Mouse (Mus musculus): ENCODE measurements at regions not wholly inside any gene's neighbourhood (a gene's known extent, or its start where the extent isn't known, plus 50 kb on each side); places are given as distances from the start of the nearest gene placed in this dataset.
"Not testable (repeated sequence)": the region's sequence is repeated elsewhere in the genome, so short reads cannot be mapped to it uniquely, and the experiment has no call there.

DNA sequence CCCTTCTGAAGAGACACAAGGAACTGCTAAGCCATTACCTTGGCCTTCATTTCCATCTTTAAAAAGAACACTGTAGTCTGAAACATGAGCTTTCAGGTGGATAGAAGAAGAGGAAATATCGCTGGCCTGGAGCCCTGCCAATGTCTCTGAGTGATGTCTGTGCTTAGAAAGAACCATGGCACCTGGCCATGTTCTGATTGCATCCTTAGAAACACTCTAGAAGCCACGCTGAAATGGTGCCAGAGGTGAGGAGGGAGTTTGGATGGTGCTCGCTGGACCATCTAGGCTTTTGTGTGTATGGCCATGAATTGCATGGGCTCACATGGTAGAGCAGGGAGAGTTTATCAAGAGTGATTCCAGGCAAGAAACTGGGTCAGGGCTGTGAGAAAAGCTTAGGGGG is 207.4 kb downstream of the Diras2 start:
- 28% methylated on average over 3 of the region's 3 CpGs for WGBS
- Histone ChIP-seq H3K9ac (no peak overlapping the region), H3K27ac (ENCODE audit: low read depth, low read length) (no peak overlapping the region), H3K4me3 (ENCODE audit: low read depth, low read length) (no peak overlapping the region), H3K36me3 (ENCODE audit: insufficient read depth) (no peaks in the 10 kb centered on the region), H3K4me1 (ENCODE audit: insufficient read depth) (no peaks in the 10 kb centered on the region), H3K4me2 (ENCODE audit: low read depth) (no peak overlapping the region), H3K27me3 (ENCODE audit: insufficient read depth, low read length) (no peaks in the 10 kb centered on the region), H3K9me3 (ENCODE audit: low read length) (no peaks in the 10 kb centered on the region)
- peak; percentile 26 for DNase-seq
- ATAC-seq, result no peak
- no peak for TF ChIP-seq CTCF (IDR thresholded peaks at IDR 0.05; ENCODE audit: low read depth)

DNA sequence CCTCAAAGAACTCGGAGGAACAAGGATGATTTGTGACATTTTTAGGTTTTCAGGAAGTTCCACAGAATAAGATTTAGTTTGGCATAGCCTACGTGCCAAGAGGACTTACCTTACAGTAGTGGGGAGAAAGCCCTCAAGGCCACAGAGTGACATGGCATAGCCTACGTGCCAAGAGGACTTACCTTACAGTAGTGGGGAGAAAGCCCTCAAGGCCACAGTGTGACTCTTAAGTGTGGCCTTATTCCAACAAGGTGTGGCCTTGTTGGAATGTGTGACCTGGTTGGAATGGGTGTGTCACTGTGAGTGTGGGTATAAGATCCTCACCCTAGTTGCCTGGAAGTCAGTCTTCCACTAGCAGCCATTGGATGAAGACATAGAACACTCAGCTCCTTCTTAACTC is 206.7 kb downstream of the Diras2 start:
- 85% methylated on average over 3 of the region's 3 CpGs for WGBS
- not testable (repeated sequence) for ATAC-seq; H3K9ac ChIP-seq; H3K9me3 ChIP-seq (ENCODE audit: low read length); H3K36me3 ChIP-seq (ENCODE audit: insufficient read depth); H3K4me3 ChIP-seq (ENCODE audit: low read depth, low read length); H3K4me1 ChIP-seq (ENCODE audit: insufficient read depth); H3K27ac ChIP-seq (ENCODE audit: low read depth, low read length); H3K27me3 ChIP-seq (ENCODE audit: insufficient read depth, low read length); DNase-seq; H3K4me2 ChIP-seq (ENCODE audit: low read depth)

DNA sequence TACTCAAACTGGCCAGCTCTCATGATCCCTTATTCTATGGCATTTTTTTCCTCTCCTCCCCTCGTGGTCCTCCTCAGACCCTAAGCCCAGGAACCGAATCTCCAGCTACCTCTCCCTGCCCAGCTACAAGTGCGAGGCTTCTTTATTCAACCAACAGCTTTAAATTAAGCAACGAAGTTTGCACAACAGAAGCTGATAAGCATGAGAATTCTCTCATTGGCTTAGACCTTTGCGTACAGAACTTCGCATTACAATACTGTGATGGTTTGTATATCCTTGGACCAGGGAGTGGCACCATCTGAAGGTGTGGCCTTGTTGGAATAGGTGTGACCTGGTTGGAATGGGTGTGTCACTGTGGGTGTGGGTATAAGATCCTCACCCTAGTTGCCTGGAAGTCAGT is 205.4 kb downstream of the Diras2 start:
- H3K4me1 ChIP-seq (ENCODE audit: insufficient read depth); H3K36me3 ChIP-seq (ENCODE audit: insufficient read depth); H3K9ac ChIP-seq; H3K9me3 ChIP-seq (ENCODE audit: low read length); ATAC-seq; DNase-seq; H3K4me2 ChIP-seq (ENCODE audit: low read depth); H3K4me3 ChIP-seq (ENCODE audit: low read depth, low read length); H3K27ac ChIP-seq (ENCODE audit: low read depth, low read length); H3K27me3 ChIP-seq (ENCODE audit: insufficient read depth, low read length): not testable (repeated sequence)
- WGBS, result 86% methylated on average over 6 of the region's 6 CpGs

DNA sequence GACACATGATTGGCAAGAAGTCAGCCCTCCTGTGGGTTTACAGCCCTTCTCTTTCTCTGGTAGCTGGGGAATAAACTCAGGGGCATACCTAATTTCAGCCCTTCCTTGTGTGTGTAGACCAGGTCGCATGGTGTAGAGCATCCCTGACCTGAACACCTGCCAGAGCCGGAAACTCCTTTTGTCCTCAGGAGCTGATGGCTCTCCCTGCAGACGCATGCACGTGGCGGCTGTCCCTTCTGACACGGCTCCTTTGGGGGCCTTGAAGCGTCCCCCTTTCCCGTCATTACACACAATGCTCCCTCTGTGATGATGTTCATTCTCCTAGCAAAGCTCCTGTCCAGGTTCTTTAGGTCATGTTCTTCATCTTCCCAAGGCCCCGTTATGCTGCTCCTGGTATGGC is 203.3 kb downstream of the Diras2 start:
- no peak for DNase-seq
- TF ChIP-seq CTCF (IDR thresholded peaks at IDR 0.05; ENCODE audit: low read depth), result no peak
- Histone ChIP-seq H3K4me3 (ENCODE audit: low read depth, low read length) (no peak overlapping the region), H3K27me3 (ENCODE audit: insufficient read depth, low read length) (no peaks in the 10 kb centered on the region), H3K9ac (no peak overlapping the region), H3K36me3 (ENCODE audit: insufficient read depth) (no peaks in the 10 kb centered on the region), H3K27ac (ENCODE audit: low read depth, low read length) (no peak overlapping the region), H3K4me1 (ENCODE audit: insufficient read depth) (no peaks in the 10 kb centered on the region), H3K9me3 (ENCODE audit: low read length) (no peaks in the 10 kb centered on the region), H3K4me2 (ENCODE audit: low read depth) (no peak overlapping the region)
- no peak for ATAC-seq
- 86% methylated on average over 9 of the region's 9 CpGs for WGBS

DNA sequence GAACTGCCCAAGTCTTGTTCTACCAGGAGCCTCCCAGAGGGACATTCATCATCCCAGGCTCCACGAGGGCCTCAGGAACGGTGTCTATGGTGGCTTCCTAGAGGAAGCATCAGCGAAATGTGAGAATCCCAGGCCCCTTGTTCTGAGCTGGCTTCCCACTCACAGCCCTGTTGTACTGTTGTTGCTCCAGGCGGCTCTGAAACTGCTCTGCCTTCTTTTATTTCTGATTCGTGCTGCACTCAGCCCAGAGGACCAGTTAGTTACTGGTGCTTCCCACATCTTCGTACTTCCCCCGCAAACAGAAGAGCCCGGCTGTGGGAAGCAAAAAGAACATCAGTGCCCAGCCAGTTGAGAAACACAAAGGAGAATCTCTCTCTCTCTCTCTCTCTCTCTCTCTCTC is 202.3 kb downstream of the Diras2 start:
- ATAC-seq, result no peak
- Histone ChIP-seq H3K9me3 (ENCODE audit: low read length) (no peaks in the 10 kb centered on the region), H3K9ac (no peak overlapping the region), H3K27ac (ENCODE audit: low read depth, low read length) (no peak overlapping the region), H3K27me3 (ENCODE audit: insufficient read depth, low read length) (no peaks in the 10 kb centered on the region), H3K4me1 (ENCODE audit: insufficient read depth) (no peaks in the 10 kb centered on the region), H3K36me3 (ENCODE audit: insufficient read depth) (no peaks in the 10 kb centered on the region), H3K4me2 (ENCODE audit: low read depth) (no peak overlapping the region), H3K4me3 (ENCODE audit: low read depth, low read length) (no peak overlapping the region)
- TF ChIP-seq CTCF (IDR thresholded peaks at IDR 0.05; ENCODE audit: low read depth), result no peak
- WGBS, result 47% methylated on average over 8 of the region's 8 CpGs
- no peak for DNase-seq

DNA sequence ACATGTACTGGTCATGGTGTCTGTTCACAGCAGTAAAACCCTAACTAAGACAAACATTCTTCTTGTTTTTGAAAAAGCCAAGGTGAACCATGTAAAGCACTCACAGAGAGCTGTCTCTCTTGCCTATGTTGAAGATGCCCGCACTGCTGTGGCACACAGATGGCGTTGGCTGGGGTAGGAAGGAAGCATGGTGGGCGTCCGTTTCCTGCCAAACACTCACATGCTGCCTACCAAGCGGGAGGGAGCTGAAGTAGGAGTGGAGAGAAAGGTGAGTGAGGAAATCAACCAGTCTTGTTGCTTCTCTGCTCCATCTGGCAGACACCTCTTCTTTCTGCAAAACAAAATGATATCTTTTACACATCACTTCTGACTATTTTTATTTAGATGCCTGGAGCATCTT is 200.0 kb downstream of the Diras2 start:
- no peaks in the 10 kb centered on the region for H3K4me1 ChIP-seq (ENCODE audit: insufficient read depth)
- no peaks in the 10 kb centered on the region for H3K9me3 ChIP-seq (ENCODE audit: low read length)
- no peak for TF ChIP-seq CTCF (IDR thresholded peaks at IDR 0.05; ENCODE audit: low read depth)
- no peak overlapping the region for H3K4me3 ChIP-seq (ENCODE audit: low read depth, low read length)
- no peak overlapping the region for H3K27ac ChIP-seq (ENCODE audit: low read depth, low read length)
- no peak overlapping the region for H3K9ac ChIP-seq
- H3K27me3 ChIP-seq (ENCODE audit: insufficient read depth, low read length), result no peaks in the 10 kb centered on the region
- ATAC-seq, result 0 out of 2 replicates have a peak, but pooled peaks have one; percentile 43
- no peak overlapping the region for H3K4me2 ChIP-seq (ENCODE audit: low read depth)
- DNase-seq, result peak; percentile 43
- no peaks in the 10 kb centered on the region for H3K36me3 ChIP-seq (ENCODE audit: insufficient read depth)
- WGBS, result 73% methylated on average over 5 of the region's 5 CpGs

DNA sequence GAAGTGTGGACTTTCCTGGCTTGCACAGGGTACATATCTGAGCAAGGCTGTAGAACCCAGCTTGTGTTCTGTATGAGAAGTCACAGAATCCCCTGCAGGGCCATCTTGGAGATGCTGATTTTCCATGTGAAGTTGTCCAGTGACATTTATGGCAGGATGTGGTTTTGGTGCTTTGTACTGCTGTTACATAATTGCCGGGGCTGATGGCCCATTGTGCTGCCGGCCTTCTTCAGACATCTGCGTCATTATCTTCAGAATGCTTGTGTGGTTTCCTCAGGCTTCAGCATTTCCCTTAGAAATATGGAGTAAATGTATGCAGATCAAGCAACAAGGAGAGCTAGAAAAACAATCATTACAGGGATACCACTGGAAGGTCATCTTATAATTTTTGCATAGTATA is 196.1 kb downstream of the Diras2 start:
- DNase-seq (no peak), ATAC-seq (no peak)
- 75% methylated on average over 3 of the region's 3 CpGs for WGBS
- no peaks in the 10 kb centered on the region for H3K36me3 ChIP-seq (ENCODE audit: insufficient read depth)
- no peak overlapping the region for H3K27ac ChIP-seq (ENCODE audit: low read depth, low read length)
- no peak overlapping the region for H3K4me2 ChIP-seq (ENCODE audit: low read depth)
- H3K4me1 ChIP-seq (ENCODE audit: insufficient read depth), result no peaks in the 10 kb centered on the region
- H3K27me3 ChIP-seq (ENCODE audit: insufficient read depth, low read length), result no peaks in the 10 kb centered on the region
- no peak for TF ChIP-seq CTCF (IDR thresholded peaks at IDR 0.05; ENCODE audit: low read depth)
- H3K9ac ChIP-seq, result no peak overlapping the region
- H3K9me3 ChIP-seq (ENCODE audit: low read length), result no peaks in the 10 kb centered on the region
- no peak overlapping the region for H3K4me3 ChIP-seq (ENCODE audit: low read depth, low read length)

DNA sequence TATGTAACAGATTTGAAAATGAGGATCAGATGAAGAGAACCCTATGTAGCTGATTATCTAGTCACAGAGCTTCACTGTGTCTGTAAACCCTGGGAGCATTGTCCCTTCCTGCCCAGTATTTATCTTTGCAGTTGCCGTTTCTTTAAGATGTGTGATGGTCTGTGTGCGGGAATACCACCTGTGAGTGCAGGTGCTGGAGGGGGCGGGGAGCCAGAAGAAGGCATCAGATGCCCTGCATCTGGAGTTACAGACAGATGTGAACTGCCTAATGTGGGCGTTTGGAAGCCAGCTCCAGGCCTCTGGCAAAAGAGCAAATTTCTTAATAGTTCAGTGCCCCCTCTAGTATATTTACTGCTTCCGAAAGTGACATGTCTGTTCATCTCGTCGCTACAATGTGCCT is 193.1 kb downstream of the Diras2 start:
- DNase-seq (no peak), ATAC-seq (no peak)
- Histone ChIP-seq H3K27me3 (ENCODE audit: insufficient read depth, low read length) (no peaks in the 10 kb centered on the region), H3K9ac (no peak overlapping the region), H3K4me3 (ENCODE audit: low read depth, low read length) (no peak overlapping the region), H3K36me3 (ENCODE audit: insufficient read depth) (no peaks in the 10 kb centered on the region), H3K4me2 (ENCODE audit: low read depth) (no peak overlapping the region), H3K4me1 (ENCODE audit: insufficient read depth) (no peaks in the 10 kb centered on the region), H3K9me3 (ENCODE audit: low read length) (no peaks in the 10 kb centered on the region), H3K27ac (ENCODE audit: low read depth, low read length) (no peak overlapping the region)
- no peak for TF ChIP-seq CTCF (IDR thresholded peaks at IDR 0.05; ENCODE audit: low read depth)
- 75% methylated on average over 7 of the region's 7 CpGs for WGBS
